Mouse (Mus musculus) heart, adult 2 months (tissue): ENCODE results near the gene Cadm1.

Source experiments
- CTCF ChIP-seq: fragments of 200-600 bp; IDR thresholded peaks from 2 replicates; pipeline ENCODE4 v1.8.1; 2022; ENCODE audit warnings: antibody characterized with exemption, mild to moderate bottlenecking, moderate library complexity
- EP300 ChIP-seq: fragments of 200-500 bp; IDR thresholded peaks from 2 replicates; pipeline ENCODE4 v1.6.1; 2011; ENCODE audit warnings: low read depth, low read length, control low read depth; ENCODE audit not compliant: insufficient read depth
- POLR2A ChIP-seq: fragments of 200-500 bp; IDR thresholded peaks from 2 replicates; pipeline ENCODE4 v1.6.1; 2011; ENCODE audit warnings: mild to moderate bottlenecking, low read depth, low read length, control low read depth; ENCODE audit not compliant: insufficient read depth

DNA sequence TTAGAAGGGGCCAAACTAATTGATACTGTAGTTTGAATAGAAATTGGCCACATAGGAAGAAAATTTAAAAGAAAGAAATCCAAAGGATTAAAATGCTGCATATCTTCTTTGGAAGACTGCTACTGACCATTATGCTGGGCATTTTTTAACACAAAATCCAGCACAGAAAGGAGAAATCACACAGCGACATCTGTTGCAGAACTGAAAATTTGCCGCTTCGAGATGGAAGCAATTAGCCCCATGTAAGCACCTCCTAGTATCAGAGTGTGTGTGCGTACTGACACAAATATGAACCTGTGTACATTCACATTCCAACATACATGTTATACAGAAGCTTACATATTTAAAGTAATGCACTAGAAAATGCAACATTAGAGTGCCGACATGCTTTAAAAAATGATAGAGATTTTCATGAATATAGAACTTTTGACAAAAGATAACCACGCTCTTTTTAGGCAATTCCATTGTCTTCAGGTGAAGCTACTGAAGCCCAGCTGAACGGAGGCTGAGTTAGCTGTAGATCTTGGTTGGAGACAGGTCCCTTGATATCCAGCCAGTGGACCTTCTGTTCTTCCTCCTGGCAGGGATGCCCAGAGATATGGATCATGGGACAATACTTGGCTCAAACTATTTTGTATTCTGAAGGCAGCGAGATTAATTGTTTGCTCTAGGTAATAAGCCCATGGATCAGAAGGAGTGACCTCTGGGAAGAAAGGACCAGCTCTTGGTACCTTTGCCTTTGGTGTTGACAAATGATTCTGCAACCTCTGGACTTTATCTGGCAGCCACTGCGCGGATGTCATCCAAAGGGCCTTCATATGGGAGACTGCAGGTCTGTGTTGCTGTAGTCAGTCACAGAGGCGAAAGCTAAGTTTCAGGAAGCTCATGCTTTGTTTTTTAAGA, 4.9 kb downstream of the Cadm1 start:
- no peak for TF ChIP-seq POLR2A
- TF ChIP-seq CTCF = no peak
- TF ChIP-seq EP300 = no peak
